9 mouse cellular contexts compared by ENCODE assay signal in the genomic region with DNA sequence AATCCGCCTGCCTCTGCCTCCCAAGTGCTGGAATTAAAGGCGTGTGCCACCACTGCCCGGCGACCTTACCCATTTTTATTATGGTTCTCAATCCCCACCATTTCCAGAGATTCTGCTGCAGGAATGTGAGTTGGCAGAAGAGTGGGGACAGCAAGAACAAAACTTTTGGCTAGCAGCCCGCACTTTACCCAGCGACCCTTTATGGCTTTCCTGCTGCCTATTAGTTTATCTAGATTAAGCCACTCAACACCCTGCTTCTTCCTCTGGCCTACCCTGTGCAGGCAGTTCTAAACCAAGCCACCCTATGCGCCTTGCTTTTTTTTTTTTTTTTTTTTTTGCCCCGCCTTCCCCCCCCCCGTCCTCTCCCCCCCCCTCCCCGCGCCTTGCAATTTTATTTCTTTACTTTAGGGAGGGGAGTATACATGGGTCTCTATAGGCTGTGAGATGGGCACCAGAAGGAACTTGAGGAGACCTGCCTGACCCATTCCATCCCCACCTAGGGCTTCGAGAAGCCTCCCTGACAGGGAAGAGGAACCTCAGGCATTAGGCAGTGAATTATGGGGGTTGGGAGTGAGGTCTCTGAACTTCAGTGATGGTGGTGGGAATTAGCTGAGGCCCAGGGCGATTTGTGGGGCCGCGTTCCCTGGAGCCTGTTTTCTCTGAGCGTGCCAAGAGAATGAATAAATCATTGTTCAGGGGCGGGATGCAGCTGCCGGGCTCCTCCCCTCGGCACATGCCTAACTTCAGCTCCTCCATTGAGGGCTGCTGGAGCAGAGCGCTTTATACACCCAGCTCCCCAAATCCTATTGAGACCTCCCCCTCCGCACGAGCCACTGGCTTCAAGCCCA. TPM values are rescaled to one million over a fixed set of nuclear protein-coding genes. Genes with fewer than 3 reads are reported as not detected.
DNase-seq lines count a peak whose midpoint lies in the region; ATAC-seq and TF ChIP-seq lines count a peak whose summit lies in the region.
"Had no signal": no experiment of that assay in that cellular context is flagged by ENCODE, and none has a peak within 500 bp of the region (broad histone marks: within the 10 kb centered on the region; RNA-seq: fewer than 3 reads in every experiment).

No protein-coding gene starts in this region.

- H3K9me3 ChIP-seq in intestine, embryonic 14.5 days (ENCODE audit: control insufficient read depth, low read length), result no peaks in the 10 kb centered on the region
- H3K9me3 ChIP-seq in limb, embryonic 10.5 days (replicated peaks), result no peaks in the 10 kb centered on the region
- H3K9me3 ChIP-seq in midbrain, postnatal 0 days (ENCODE audit: low read length), result no peaks in the 10 kb centered on the region

- no peak overlapping the region for H3K9ac ChIP-seq in intestine, embryonic 14.5 days (ENCODE audit: low read length)
- H3K9ac ChIP-seq in midbrain, postnatal 0 days (replicated peaks; ENCODE audit: low read length, poor library complexity, severe bottlenecking), result no peak overlapping the region; the same call in 1 of the 2 replicates

- WGBS in intestine, embryonic 14.5 days, result 29% methylated on average over 19 of the region's 22 CpGs
- WGBS in limb, embryonic 10.5 days, result 25% methylated on average over 21 of the region's 22 CpGs
- WGBS in midbrain, postnatal 0 days, result 20% methylated on average over 19 of the region's 22 CpGs

- intact Hi-C loops in gastrocnemius, postnatal 14 days (cut with DNase I; ENCODE audit: low total_unique reads), result loop anchor here (5.0 kb wide), 2 partner anchors 140 to 235 kb away; no protein-coding TSS in a partner anchor

- H3K27ac ChIP-seq in embryonic fibroblast, embryonic 13.5 days (ENCODE audit: insufficient read depth, low read length), result no peak overlapping the region
- no peak overlapping the region for H3K27ac ChIP-seq in intestine, embryonic 14.5 days (ENCODE audit: low read depth)
- peak overlapping the region; percentile 66 for H3K27ac ChIP-seq in limb, embryonic 10.5 days
- H3K27ac ChIP-seq in midbrain, postnatal 0 days (ENCODE audit: low read depth, low read length), result no peak overlapping the region
- H3K27ac ChIP-seq: left cerebral cortex, adult 2 months had no signal

- H3K36me3 ChIP-seq in intestine, embryonic 14.5 days (ENCODE audit: control insufficient read depth, insufficient read depth, low read length), result no peaks in the 10 kb centered on the region
- H3K36me3 ChIP-seq in limb, embryonic 10.5 days, result no peaks in the 10 kb centered on the region
- H3K36me3 ChIP-seq in midbrain, postnatal 0 days (ENCODE audit: insufficient read depth, low read length), result no peaks in the 10 kb centered on the region

- no peak overlapping the region for H3K4me3 ChIP-seq in embryonic fibroblast, embryonic 13.5 days (ENCODE audit: insufficient read depth, low read length)
- H3K4me3 ChIP-seq in intestine, embryonic 14.5 days (ENCODE audit: low read depth, low read length), result 0 out of 2 replicates have a peak overlapping the region, but pooled peaks have one; percentile 10
- peak overlapping the region; percentile 37 for H3K4me3 ChIP-seq in limb, embryonic 10.5 days
- no peak overlapping the region for H3K4me3 ChIP-seq in midbrain, postnatal 0 days (ENCODE audit: low read depth, low read length)
- H3K4me3 ChIP-seq: left cerebral cortex, adult 2 months had no signal

- no peaks in the 10 kb centered on the region for H3K4me1 ChIP-seq in embryonic fibroblast, embryonic 13.5 days (ENCODE audit: control insufficient read depth, insufficient read depth, low read length)
- H3K4me1 ChIP-seq in intestine, embryonic 14.5 days (replicated peaks; ENCODE audit: control insufficient read depth, insufficient read depth, low read length), result peaks cover 5% of the 10 kb centered on the region
- H3K4me1 ChIP-seq in limb, embryonic 10.5 days, result peaks cover 12% of the 10 kb centered on the region
- no peaks in the 10 kb centered on the region for H3K4me1 ChIP-seq in midbrain, postnatal 0 days (ENCODE audit: insufficient read depth, low read length)

- no peak for TF ChIP-seq CTCF in embryonic fibroblast, embryonic 13.5 days (IDR thresholded peaks at IDR 0.05; ENCODE audit: borderline replicate concordance, insufficient read depth, low read length)
- no peak for TF ChIP-seq CTCF in midbrain, postnatal 0 days (IDR thresholded peaks at IDR 0.05)

- DNase-seq in ovary, adult 18-20 months (ENCODE audit: low spot score), result peak; percentile 15
- no peak for DNase-seq in ovary, postnatal 10 days (ENCODE audit: low spot score)
- peak; percentile 71 for DNase-seq in intestine, embryonic 14.5 days (ENCODE audit: low spot score)
- peak; percentile 69 for DNase-seq in limb, embryonic 10.5 days (ENCODE audit: low spot score)
- peak; percentile 54 for DNase-seq in midbrain, postnatal 0 days (ENCODE audit: low spot score)
- DNase-seq in cerebellum, adult 18-20 months, result no peak
- no peak for DNase-seq in gastrocnemius, postnatal 14 days

- H3K4me2 ChIP-seq in intestine, embryonic 14.5 days (ENCODE audit: low read length), result peak overlapping the region; percentile 41
- peak overlapping the region; percentile 37 for H3K4me2 ChIP-seq in midbrain, postnatal 0 days (ENCODE audit: low read depth, low read length, poor library complexity, severe bottlenecking)

- TF ChIP-seq POLR2A in embryonic fibroblast, embryonic 13.5 days (IDR thresholded peaks at IDR 0.05; ENCODE audit: low read depth, low read length), result 0 out of 2 replicates have a peak, but pooled peaks have one; percentile 28

- H3K27me3 ChIP-seq in intestine, embryonic 14.5 days (replicated peaks; ENCODE audit: control insufficient read depth, insufficient read depth, low read length), result no peaks in the 10 kb centered on the region
- peaks cover 5% of the 10 kb centered on the region; the same call in 1 of the 2 replicates for H3K27me3 ChIP-seq in limb, embryonic 10.5 days (ENCODE audit: low read depth, poor library complexity, severe bottlenecking)
- H3K27me3 ChIP-seq in midbrain, postnatal 0 days (ENCODE audit: insufficient read depth, low read length), result peaks cover 13% of the 10 kb centered on the region; the same call in 1 of the 2 replicates

- peak; percentile 80 for ATAC-seq in intestine, embryonic 14.5 days (replicated peaks; ENCODE audit: low FRiP score, low TSS enrichment, low read depth)
- ATAC-seq in midbrain, postnatal 0 days (ENCODE audit: low FRiP score), result no peak

RNA-seq across cellular contexts. Expression of gene 5730409E04Rik, which starts 7.8 kb away (rescaled TPM):
- 19.1 and 20.1 TPM in 2 replicates for polyA plus RNA-seq in embryonic fibroblast, embryonic 13.5 days (2011; ENCODE audit: insufficient read length, low read depth, missing spikeins)
- 2.6 and 3.4 TPM in 2 replicates for polyA plus RNA-seq in intestine, embryonic 14.5 days (2014; fragmentation: Nextera tagmentation; extraction: Ambion mirVana)
- polyA plus RNA-seq in limb, embryonic 10.5 days (2016; fragmentation: Nextera tagmentation; extraction: Ambion mirVana), result 1.3 and 1.8 TPM in 2 replicates
- total RNA-seq in midbrain, postnatal 0 days (2014; rRNA removed), result 59.0 and 59.4 TPM in 2 replicates
- polyA plus RNA-seq in midbrain, postnatal 0 days (2015; fragmentation: Nextera tagmentation; extraction: Ambion mirVana), result 24.2 and 29.2 TPM in 2 replicates
- total RNA-seq in gastrocnemius, postnatal 14 days (2021), result 10 to 100 TPM; 13.0 to 13.6 TPM

RNA-seq across cellular contexts. Expression of gene Clspn, which starts 45.1 kb away (rescaled TPM):
- polyA plus RNA-seq in embryonic fibroblast, embryonic 13.5 days (2011; ENCODE audit: insufficient read length, low read depth, missing spikeins), result 23.3 and 29.2 TPM in 2 replicates
- polyA plus RNA-seq in intestine, embryonic 14.5 days (2014; fragmentation: Nextera tagmentation; extraction: Ambion mirVana), result 40.9 and 41.0 TPM in 2 replicates
- 56.1 and 57.9 TPM in 2 replicates for polyA plus RNA-seq in limb, embryonic 10.5 days (2016; fragmentation: Nextera tagmentation; extraction: Ambion mirVana)
- 1.2 and 1.4 TPM in 2 replicates for total RNA-seq in midbrain, postnatal 0 days (2014; rRNA removed)
- 1.2 and 1.5 TPM in 2 replicates for polyA plus RNA-seq in midbrain, postnatal 0 days (2015; fragmentation: Nextera tagmentation; extraction: Ambion mirVana)
- 1 to 10 TPM; 2.1 to 2.5 TPM for total RNA-seq in gastrocnemius, postnatal 14 days (2021)

Comparison
In these comparisons a context has a peak if more than half of its experiments do, and no peak if none do; other contexts are left out.
1. DNase-seq: peak in ovary, adult 18-20 months (single experiment), intestine, embryonic 14.5 days (single experiment), limb, embryonic 10.5 days (single experiment) and midbrain, postnatal 0 days (single experiment); none in ovary, postnatal 10 days (single experiment), cerebellum, adult 18-20 months (0 of 2) and gastrocnemius, postnatal 14 days (single experiment).
2. H3K4me3 ChIP-seq: peak in intestine, embryonic 14.5 days (single experiment) and limb, embryonic 10.5 days (single experiment); none in embryonic fibroblast, embryonic 13.5 days (single experiment) and midbrain, postnatal 0 days (single experiment).